Mouse (Mus musculus): ENCODE measurements at regions not wholly inside any gene's neighbourhood (a gene's known extent, or its start where the extent isn't known, plus 50 kb on each side); places are given as distances from the start of the nearest gene placed in this dataset.

DNA sequence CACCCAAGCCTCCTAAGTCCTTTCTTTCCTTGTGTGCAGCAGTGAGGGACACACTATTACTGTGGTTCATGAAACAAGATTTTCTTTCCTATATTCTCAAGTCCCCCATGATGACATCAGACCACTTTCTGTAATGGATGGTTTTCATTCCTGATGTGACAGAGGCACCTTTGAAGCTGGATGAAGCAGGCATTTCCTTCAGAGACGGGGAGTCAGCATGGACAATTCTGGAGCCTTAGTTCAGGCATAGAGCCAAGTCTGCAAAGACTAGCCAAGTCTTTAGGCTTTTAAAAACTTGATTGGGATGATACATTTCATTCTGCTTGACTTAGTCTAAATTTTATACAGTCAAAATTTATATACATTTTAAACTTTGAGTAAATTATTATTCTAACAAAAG, 124.6 kb upstream of the Cnr1 start:
- TF ChIP-seq CTCF (IDR thresholded peaks at IDR 0.05; ENCODE audit: extremely low read depth, insufficient read depth, insufficient read length, insufficient replicate concordance) (no peak), POLR2A (IDR thresholded peaks at IDR 0.05; ENCODE audit: low read depth, low read length) (no peak)

Measured in spleen, adult 2 months (tissue).